Mouse (Mus musculus): ENCODE measurements around the gene Map3k3. TPM values are rescaled to one million over a fixed set of nuclear protein-coding genes. Genes with fewer than 3 reads are reported as not detected.

Gene Map3k3
- polyA plus RNA-seq, 2 experiments = 33.3 to 48.5 TPM

DNA sequence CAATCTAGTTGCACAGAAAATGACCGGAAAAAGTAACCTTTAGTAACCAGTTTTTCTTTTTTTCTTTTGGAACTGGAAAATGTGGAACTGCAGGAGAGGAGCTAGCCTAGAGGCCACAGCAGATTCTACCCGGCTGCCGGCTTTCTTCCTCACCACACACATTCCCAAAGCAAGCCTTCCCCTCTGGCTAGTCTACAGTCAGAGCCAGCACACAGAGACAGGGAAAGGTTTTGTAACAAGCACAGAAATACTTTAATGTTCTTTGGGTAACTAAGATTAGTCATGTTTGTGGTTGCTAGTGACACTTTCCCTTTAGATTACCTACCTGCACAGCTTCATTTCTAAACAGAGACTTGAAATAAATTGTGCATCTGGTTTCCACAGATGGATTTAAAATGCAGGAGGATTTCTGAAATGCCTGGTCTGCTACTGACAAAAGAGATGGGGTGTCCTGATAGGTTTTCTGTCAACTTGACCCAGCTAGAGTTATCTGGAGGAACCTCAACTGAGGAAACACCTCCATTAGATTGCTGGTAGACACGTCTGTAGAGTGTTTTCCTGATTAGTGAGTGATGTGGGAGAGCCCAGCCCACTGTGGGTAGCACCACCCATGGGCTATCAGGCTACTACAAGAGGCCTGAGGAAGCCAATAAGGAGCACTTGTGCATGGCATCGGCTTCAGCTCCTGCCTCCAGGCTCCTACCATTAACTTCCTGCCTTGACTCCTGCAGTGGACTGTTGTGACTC is 93.8 kb downstream of the Map3k3 start:
- Histone ChIP-seq H3K4me2 (replicated peaks; ENCODE audit: low read depth, low read length, severe bottlenecking) (no peak overlapping the region), H3K36me3 (ENCODE audit: control insufficient read depth, insufficient read depth, low read length) (peaks cover 8% of the 10 kb centered on the region; the same call in 1 of the 2 replicates), H3K4me3 (replicated peaks; ENCODE audit: low read length) (no peak overlapping the region), H3K9ac (ENCODE audit: low read depth, low read length, severe bottlenecking) (no peak overlapping the region), H3K9me3 (ENCODE audit: control insufficient read depth, low read length) (no peaks in the 10 kb centered on the region), H3K27ac (replicated peaks; ENCODE audit: low read depth, low read length) (no peak overlapping the region), H3K27me3 (ENCODE audit: control insufficient read depth, insufficient read depth, low read length) (no peaks in the 10 kb centered on the region), H3K4me1 (ENCODE audit: control insufficient read depth, insufficient read depth, low read length) (no peaks in the 10 kb centered on the region)
- no peak for DNase-seq (ENCODE audit: low spot score)
- WGBS = 59% methylated on average over 5 of the region's 5 CpGs
- TF ChIP-seq POLR2A (IDR thresholded peaks at IDR 0.05; ENCODE audit: borderline replicate concordance, extremely low read depth, insufficient read depth, insufficient read length) = no peak
- no peak for ATAC-seq (ENCODE audit: low FRiP score, low read depth)

- no peak for TF ChIP-seq POLR2A (IDR thresholded peaks at IDR 0.05; ENCODE audit: borderline replicate concordance, extremely low read depth, insufficient read depth, insufficient read length)
- H3K4me3 ChIP-seq (replicated peaks; ENCODE audit: low read length) = no peak overlapping the region
- 81% methylated on average over 7 of the region's 7 CpGs for WGBS
- H3K27ac ChIP-seq (replicated peaks; ENCODE audit: low read depth, low read length) = no peak overlapping the region
- DNase-seq (ENCODE audit: low spot score) (no peak), ATAC-seq (ENCODE audit: low FRiP score, low read depth) (no peak)
- no peaks in the 10 kb centered on the region for H3K9me3 ChIP-seq (ENCODE audit: control insufficient read depth, low read length)
- H3K36me3 ChIP-seq (ENCODE audit: control insufficient read depth, insufficient read depth, low read length) = peaks cover 14% of the 10 kb centered on the region
- no peaks in the 10 kb centered on the region for H3K4me1 ChIP-seq (ENCODE audit: control insufficient read depth, insufficient read depth, low read length)
- no peak overlapping the region for H3K4me2 ChIP-seq (replicated peaks; ENCODE audit: low read depth, low read length, severe bottlenecking)
- no peaks in the 10 kb centered on the region for H3K27me3 ChIP-seq (ENCODE audit: control insufficient read depth, insufficient read depth, low read length)
- H3K9ac ChIP-seq (ENCODE audit: low read depth, low read length, severe bottlenecking) = no peak overlapping the region
These were observed 95.5 kb downstream of the Map3k3 start for GRCm38 (mm10) chr11:106179711-106180448.

- Histone ChIP-seq H3K27me3 (ENCODE audit: control insufficient read depth, insufficient read depth, low read length) (no peaks in the 10 kb centered on the region), H3K4me2 (replicated peaks; ENCODE audit: low read depth, low read length, severe bottlenecking) (no peak overlapping the region), H3K4me3 (replicated peaks; ENCODE audit: low read length) (no peak overlapping the region), H3K4me1 (ENCODE audit: control insufficient read depth, insufficient read depth, low read length) (no peaks in the 10 kb centered on the region), H3K9me3 (ENCODE audit: control insufficient read depth, low read length) (no peaks in the 10 kb centered on the region), H3K36me3 (ENCODE audit: control insufficient read depth, insufficient read depth, low read length) (peaks cover 19% of the 10 kb centered on the region), H3K27ac (replicated peaks; ENCODE audit: low read depth, low read length) (no peak overlapping the region), H3K9ac (ENCODE audit: low read depth, low read length, severe bottlenecking) (no peak overlapping the region)
- TF ChIP-seq POLR2A (IDR thresholded peaks at IDR 0.05; ENCODE audit: borderline replicate concordance, extremely low read depth, insufficient read depth, insufficient read length) = no peak
- DNase-seq (ENCODE audit: low spot score) (no peak), ATAC-seq (ENCODE audit: low FRiP score, low read depth) (no peak)
- 86% methylated on average over 2 of the region's 2 CpGs for WGBS
These were observed 96.0 kb downstream of the Map3k3 start for GRCm38 (mm10) chr11:106180449-106180801.

DNA sequence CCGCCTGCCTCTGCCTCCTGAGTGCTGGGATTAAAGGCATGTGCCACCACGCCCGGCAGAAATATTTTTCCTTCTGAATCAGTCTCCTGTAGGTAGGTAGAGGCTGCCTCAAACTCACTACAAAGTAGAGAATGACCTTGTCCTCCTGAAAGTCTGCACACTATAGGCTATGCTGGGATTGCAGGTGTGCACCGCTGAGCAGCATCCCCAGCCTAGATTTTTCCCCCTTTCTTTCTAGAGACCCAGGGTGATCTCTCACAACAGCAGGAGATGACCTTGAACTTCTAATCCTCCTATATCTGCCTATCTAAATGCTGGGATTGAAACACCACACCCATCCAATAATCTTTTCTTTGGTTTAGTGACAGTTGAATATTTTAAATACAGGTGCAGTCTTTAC is 102.9 kb downstream of the Map3k3 start:
- DNase-seq (ENCODE audit: low spot score) = no peak
- WGBS = 92% methylated on average over 4 of the region's 4 CpGs
- no peaks in the 10 kb centered on the region for H3K9me3 ChIP-seq (ENCODE audit: control insufficient read depth, low read length)
- no peak overlapping the region for H3K4me3 ChIP-seq (replicated peaks; ENCODE audit: low read length)
- H3K4me1 ChIP-seq (ENCODE audit: control insufficient read depth, insufficient read depth, low read length) = no peaks in the 10 kb centered on the region
- no peak overlapping the region for H3K9ac ChIP-seq (ENCODE audit: low read depth, low read length, severe bottlenecking)
- TF ChIP-seq POLR2A (IDR thresholded peaks at IDR 0.05; ENCODE audit: borderline replicate concordance, extremely low read depth, insufficient read depth, insufficient read length) = no peak
- H3K36me3 ChIP-seq (ENCODE audit: control insufficient read depth, insufficient read depth, low read length) = peaks cover 19% of the 10 kb centered on the region
- H3K4me2 ChIP-seq (replicated peaks; ENCODE audit: low read depth, low read length, severe bottlenecking) = no peak overlapping the region
- no peaks in the 10 kb centered on the region for H3K27me3 ChIP-seq (ENCODE audit: control insufficient read depth, insufficient read depth, low read length)
- ATAC-seq (ENCODE audit: low FRiP score, low read depth) = no peak
- H3K27ac ChIP-seq (replicated peaks; ENCODE audit: low read depth, low read length) = no peak overlapping the region

- H3K4me3 ChIP-seq (replicated peaks; ENCODE audit: low read length) = no peak overlapping the region
- H3K4me2 ChIP-seq (replicated peaks; ENCODE audit: low read depth, low read length, severe bottlenecking) = no peak overlapping the region
- no peak for DNase-seq (ENCODE audit: low spot score)
- no peaks in the 10 kb centered on the region for H3K9me3 ChIP-seq (ENCODE audit: control insufficient read depth, low read length)
- H3K36me3 ChIP-seq (ENCODE audit: control insufficient read depth, insufficient read depth, low read length) = peaks cover 4% of the 10 kb centered on the region; the same call in 1 of the 2 replicates
- H3K4me1 ChIP-seq (ENCODE audit: control insufficient read depth, insufficient read depth, low read length) = no peaks in the 10 kb centered on the region
- no peaks in the 10 kb centered on the region for H3K27me3 ChIP-seq (ENCODE audit: control insufficient read depth, insufficient read depth, low read length)
- H3K27ac ChIP-seq (replicated peaks; ENCODE audit: low read depth, low read length) = no peak overlapping the region
- no peak for TF ChIP-seq POLR2A (IDR thresholded peaks at IDR 0.05; ENCODE audit: borderline replicate concordance, extremely low read depth, insufficient read depth, insufficient read length)
- ATAC-seq (ENCODE audit: low FRiP score, low read depth) = no peak
- WGBS = 94% methylated on average over 3 of the region's 3 CpGs
- H3K9ac ChIP-seq (ENCODE audit: low read depth, low read length, severe bottlenecking) = no peak overlapping the region
These were observed 107.3 kb downstream of the Map3k3 start for GRCm38 (mm10) chr11:106191716-106192115.

Measured in limb, embryonic 14.5 days (tissue).